Mouse (Mus musculus) frontal cortex, adult 2 months (tissue): Measurements from ENCODE around the gene Phlpp1. TPM values are rescaled to one million over a fixed set of nuclear protein-coding genes. Genes with fewer than 3 reads are reported as not detected.

ENCODE experiments used
- polyA plus RNA-seq: library from polyadenylated mRNA; depleted of rRNA; stranded (reverse); fragments of >200 nt; gene quantifications from 2 replicates; pipeline ENCODE4 v1.2.3, GENCODE M21; 2012; rRNA removed

Phlpp1 gene
- polyA plus RNA-seq, 1 experiment, result 39.1 TPM

Other genes starting within 250 kb of the Phlpp1 start
- gene Zcchc2, start 181.3 kb upstream of the Phlpp1 start, polyA plus RNA-seq, result 16.7 TPM in 2 replicates